Mouse (Mus musculus) hindbrain, embryonic 10.5 days (tissue): ENCODE measurements at regions not wholly inside any gene's neighbourhood (a gene's known extent, or its start where the extent isn't known, plus 50 kb on each side); places are given as distances from the start of the nearest gene placed in this dataset.

ENCODE experiments used
- DNase-seq: peaks from one replicate; pipeline ENCODE4 v3.0.0-alpha.2; 2017; ENCODE audit warnings: low spot score
- H3K27ac ChIP-seq: fragments of 300-500 bp; sonication (generic); 2 replicates; pipeline ENCODE4 v1.5.1; 2016; ENCODE audit warnings: mild to moderate bottlenecking, moderate library complexity
- H3K27me3 ChIP-seq: fragments of 300-500 bp; sonication (generic); 2 replicates; pipeline ENCODE4 v1.6.1; 2016; ENCODE audit warnings: mild to moderate bottlenecking; ENCODE audit not compliant: poor library complexity, insufficient read depth, severe bottlenecking
- H3K36me3 ChIP-seq: fragments of 300-500 bp; sonication (generic); 2 replicates; pipeline ENCODE4 v1.6.1; 2016; ENCODE audit warnings: mild to moderate bottlenecking, moderate library complexity
- H3K4me1 ChIP-seq: fragments of 300-500 bp; sonication (generic); replicated peaks from 2 replicates; pipeline ENCODE4 v1.6.1; 2016; ENCODE audit warnings: mild to moderate bottlenecking
- H3K4me3 ChIP-seq: fragments of 300-500 bp; sonication (generic); 2 replicates; pipeline ENCODE4 v1.5.1; 2016; ENCODE audit warnings: mild to moderate bottlenecking, moderate library complexity
- H3K9me3 ChIP-seq: fragments of 300-500 bp; sonication (generic); 2 replicates; pipeline ENCODE4 v1.6.1; 2016; ENCODE audit warnings: mild to moderate bottlenecking, moderate library complexity
- whole genome bisulfite sequencing: fragments of 180-500 bp; shearing (Covaris S2); methylation state at CpG from one replicate; pipeline ENCODE4 v1.1.7; 2016; 5-methylcytosine and 5-hydroxymethylcytosine counted together

DNA sequence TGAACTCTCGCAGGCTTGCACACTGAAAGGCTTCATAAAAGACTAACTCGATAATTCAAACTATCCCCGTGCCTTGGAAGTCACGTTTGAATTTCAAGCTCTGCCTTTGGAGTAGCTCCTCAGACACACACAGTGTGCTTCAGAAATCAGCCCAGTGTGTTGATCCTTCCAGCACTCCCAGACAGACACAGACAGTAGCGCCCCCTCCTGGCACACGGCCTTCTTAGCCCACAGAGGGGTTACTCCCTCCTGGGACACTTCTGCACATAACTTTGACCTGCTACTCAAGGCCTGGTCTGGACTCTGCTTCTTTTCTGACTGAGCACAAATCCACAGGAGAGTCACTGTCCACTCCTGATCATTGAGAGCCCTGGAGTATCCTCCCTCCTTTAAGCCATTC, 182.3 kb upstream of the Spdye4c start:
- Histone ChIP-seq H3K27me3 (no peaks in the 10 kb centered on the region), H3K36me3 (no peaks in the 10 kb centered on the region), H3K4me1 (peaks cover 12% of the 10 kb centered on the region), H3K27ac (no peak overlapping the region), H3K4me3 (no peak overlapping the region), H3K9me3 (no peaks in the 10 kb centered on the region)
- peak; percentile 53 for DNase-seq
- 36% methylated on average over 6 of the region's 6 CpGs for WGBS

DNA sequence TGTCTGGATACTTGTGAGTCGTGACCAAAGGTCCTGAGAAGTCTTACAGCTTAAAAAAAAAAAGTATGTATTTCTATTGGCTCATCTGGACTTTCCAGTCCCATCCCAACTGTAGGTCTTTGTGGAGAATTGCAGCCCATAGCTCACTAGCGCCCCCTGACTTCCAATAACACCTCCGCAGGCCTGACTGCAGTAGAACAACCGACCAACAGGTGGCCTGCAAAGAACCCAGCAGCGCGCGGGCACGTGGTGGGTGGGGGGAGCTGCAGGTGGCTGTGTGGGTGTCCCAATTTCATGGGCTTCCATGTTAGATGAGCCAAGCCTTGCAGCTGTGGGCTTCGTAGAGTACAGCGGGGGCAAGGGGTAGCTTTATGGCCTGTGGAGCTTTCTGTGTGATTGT, 178.7 kb upstream of the Spdye4c start:
- H3K27ac ChIP-seq = no peak overlapping the region
- WGBS = 15% methylated on average over 10 of the region's 10 CpGs
- H3K4me3 ChIP-seq = no peak overlapping the region
- no peaks in the 10 kb centered on the region for H3K9me3 ChIP-seq
- no peaks in the 10 kb centered on the region for H3K36me3 ChIP-seq
- peak; percentile 63 for DNase-seq
- H3K4me1 ChIP-seq = peaks cover 12% of the 10 kb centered on the region
- H3K27me3 ChIP-seq = no peaks in the 10 kb centered on the region

DNA sequence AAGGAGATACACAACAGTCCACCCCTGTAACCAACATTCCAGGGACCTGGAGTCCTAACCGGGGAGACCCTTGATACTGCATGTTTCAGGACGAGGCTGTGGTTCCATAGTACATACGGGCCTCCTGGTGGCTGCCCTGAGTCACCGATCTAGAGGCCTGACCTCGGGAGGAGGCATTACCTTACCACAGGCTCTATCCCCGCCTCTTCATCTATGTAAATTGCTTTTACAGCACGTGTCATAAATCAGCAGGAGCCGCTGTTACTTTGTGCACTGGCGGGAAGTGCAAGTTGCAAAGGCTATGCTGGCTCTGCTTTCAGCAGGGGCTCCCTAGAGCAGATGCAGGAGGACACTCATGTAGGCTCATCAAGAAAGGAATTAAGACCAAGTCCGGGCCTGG, 178.0 kb upstream of the Spdye4c start:
- no peak for DNase-seq
- Histone ChIP-seq H3K4me1 (peaks cover 14% of the 10 kb centered on the region), H3K4me3 (no peak overlapping the region), H3K27me3 (no peaks in the 10 kb centered on the region), H3K9me3 (no peaks in the 10 kb centered on the region), H3K27ac (no peak overlapping the region), H3K36me3 (no peaks in the 10 kb centered on the region)
- 45% methylated on average over 10 of the region's 10 CpGs for WGBS

DNA sequence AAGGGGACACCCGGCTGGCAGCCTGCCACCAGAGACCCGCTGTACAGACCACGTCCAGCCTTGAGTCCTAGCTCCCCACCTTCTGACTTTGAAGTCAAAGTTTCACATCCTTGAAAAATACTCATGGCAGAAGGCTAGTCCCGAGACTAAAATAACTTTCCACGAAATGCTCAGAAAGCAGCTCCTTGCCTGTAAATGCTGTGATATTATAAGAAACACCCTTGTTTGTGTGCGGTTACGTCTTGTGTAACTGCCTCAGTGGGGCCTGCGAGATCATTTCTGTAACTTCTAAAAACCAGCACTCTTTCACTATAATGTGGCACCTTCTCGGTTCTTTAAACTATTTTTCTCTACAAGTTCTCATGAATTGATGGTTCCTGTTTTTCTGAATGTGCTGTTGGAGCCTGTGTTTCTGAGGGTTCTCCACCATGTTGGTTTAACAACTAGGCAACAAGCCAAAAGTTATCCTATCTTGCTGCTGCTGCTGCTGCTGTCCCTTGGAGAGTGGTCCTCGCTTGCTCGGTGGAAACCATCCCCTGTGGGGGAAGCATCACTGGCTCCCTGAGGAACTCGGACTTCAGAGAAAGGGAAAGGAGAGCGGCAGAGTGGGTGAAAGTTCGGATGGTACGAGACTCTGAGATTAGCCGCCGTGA, 176.3 kb upstream of the Spdye4c start:
- 84% methylated on average over 17 of the region's 17 CpGs for WGBS

DNA sequence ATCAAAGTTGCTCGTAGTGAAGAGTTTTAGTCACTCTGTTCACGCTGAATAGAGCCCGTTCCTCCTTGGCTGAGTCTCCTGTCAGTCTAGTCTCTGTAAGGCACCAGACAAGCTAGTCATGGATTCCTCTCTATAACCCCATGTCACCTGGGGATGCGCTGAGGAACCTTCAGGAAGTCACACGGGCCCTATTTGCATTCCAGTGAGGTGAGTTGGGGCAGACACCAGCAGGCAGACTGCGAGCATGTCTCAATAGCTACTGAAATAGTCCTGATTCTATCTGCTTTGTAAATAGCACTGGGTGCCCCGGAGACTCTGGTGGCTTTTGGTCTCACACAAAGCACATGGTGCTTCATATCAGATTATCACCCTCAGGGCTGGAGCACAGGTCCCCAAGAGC, 174.6 kb upstream of the Spdye4c start:
- Histone ChIP-seq H3K4me1 (peaks cover 26% of the 10 kb centered on the region), H3K27me3 (no peaks in the 10 kb centered on the region), H3K9me3 (no peaks in the 10 kb centered on the region), H3K36me3 (no peaks in the 10 kb centered on the region), H3K27ac (no peak overlapping the region), H3K4me3 (no peak overlapping the region)
- 79% methylated on average over 7 of the region's 7 CpGs for WGBS
- no peak for DNase-seq

More for the DNA sequence above, 176.3 kb upstream of the Spdye4c start:
- H3K36me3 ChIP-seq = no peaks in the 10 kb centered on the region
- peaks cover 26% of the 10 kb centered on the region for H3K4me1 ChIP-seq
- no peak overlapping the region for H3K27ac ChIP-seq
- no peak for DNase-seq
- no peaks in the 10 kb centered on the region for H3K9me3 ChIP-seq
- H3K4me3 ChIP-seq = no peak overlapping the region
- H3K27me3 ChIP-seq = no peaks in the 10 kb centered on the region

DNA sequence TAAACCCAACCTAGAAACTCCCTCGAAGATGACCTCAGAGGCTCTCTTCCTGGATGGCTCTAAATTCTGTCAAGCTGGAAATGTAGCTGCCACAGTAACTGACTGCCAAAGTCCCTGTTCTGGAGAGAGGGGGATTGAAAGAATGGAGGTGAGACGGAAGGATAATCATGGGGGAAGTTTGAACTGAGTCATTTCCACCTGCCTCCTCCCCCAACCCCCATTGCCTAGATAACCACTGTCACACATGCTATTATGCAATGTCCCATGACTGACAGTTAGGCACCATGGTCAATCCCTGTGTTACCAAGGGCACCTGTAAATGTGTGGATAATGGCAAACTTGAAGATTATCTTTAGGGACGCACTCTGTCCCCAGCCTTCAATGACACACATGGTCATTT, 172.0 kb upstream of the Spdye4c start:
- Histone ChIP-seq H3K4me3 (no peak overlapping the region), H3K9me3 (no peaks in the 10 kb centered on the region), H3K36me3 (no peaks in the 10 kb centered on the region), H3K27ac (no peak overlapping the region), H3K27me3 (no peaks in the 10 kb centered on the region), H3K4me1 (peaks cover 17% of the 10 kb centered on the region)
- no peak for DNase-seq
- WGBS = 80% methylated on average over 3 of the region's 3 CpGs

DNA sequence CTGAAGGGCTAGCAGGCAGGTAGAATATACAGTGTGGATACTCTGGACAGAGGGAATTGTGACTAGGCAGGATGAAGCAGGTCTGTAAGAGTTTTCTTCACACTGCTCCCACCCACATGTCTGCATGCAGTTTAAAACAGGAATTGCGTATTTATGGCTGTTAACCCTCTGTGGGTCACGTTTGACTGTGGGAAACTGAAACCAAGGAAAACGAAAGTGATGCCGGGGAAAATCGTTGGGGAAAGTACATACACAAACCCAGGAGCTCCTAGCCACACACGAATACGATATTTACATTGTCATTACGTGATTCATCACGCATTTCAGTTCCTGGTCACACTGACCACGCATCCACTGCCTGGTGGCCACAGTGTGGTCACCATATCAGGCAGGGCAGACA, 170.6 kb upstream of the Spdye4c start:
- Histone ChIP-seq H3K27ac (no peak overlapping the region), H3K36me3 (no peaks in the 10 kb centered on the region), H3K4me1 (peaks cover 17% of the 10 kb centered on the region), H3K9me3 (no peaks in the 10 kb centered on the region), H3K27me3 (no peaks in the 10 kb centered on the region), H3K4me3 (no peak overlapping the region)
- WGBS = 86% methylated on average over 10 of the region's 10 CpGs
- DNase-seq = no peak

DNA sequence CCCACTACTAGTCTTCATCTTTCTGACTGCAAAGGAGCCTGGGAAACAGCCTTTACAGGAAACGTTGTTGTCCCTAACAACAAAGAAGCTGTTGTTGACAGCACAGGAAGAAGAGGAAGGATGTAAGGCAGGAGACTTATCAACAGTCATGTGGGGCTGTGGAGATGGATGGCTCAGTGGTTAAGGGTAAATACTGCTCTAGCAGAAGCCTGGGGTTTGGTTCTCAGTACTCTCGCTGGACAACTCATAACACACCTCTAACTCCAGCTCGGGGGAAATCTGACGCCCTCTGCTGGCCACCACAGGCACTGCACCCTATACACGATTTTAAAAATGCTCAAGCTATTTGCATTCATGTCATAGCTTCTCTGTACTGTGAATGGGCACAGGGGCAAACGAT, 168.3 kb upstream of the Spdye4c start:
- DNase-seq = no peak
- H3K9me3 ChIP-seq = no peaks in the 10 kb centered on the region
- no peak overlapping the region for H3K27ac ChIP-seq
- WGBS = 50% methylated on average over 6 of the region's 6 CpGs
- no peaks in the 10 kb centered on the region for H3K27me3 ChIP-seq
- peaks cover 19% of the 10 kb centered on the region for H3K4me1 ChIP-seq
- H3K36me3 ChIP-seq = no peaks in the 10 kb centered on the region
- no peak overlapping the region for H3K4me3 ChIP-seq

DNA sequence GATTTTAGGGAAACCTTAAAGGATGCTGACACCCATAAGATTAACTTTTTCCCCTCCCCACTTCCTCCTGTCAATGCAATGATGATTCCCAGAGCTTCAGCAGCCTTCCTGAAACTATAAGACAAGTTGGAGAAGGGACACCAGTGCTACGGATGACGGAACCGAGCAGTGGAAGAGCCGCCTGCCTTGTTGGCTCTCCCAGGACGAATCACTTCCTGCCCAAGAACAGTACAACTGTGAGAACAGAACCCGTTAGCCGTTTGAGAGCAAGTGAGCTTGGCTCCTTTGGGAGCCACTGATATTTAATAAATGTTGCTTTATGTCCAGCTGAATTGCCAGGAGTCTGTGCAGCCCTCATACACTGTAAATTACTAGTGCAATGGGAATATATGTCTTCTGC, 166.8 kb upstream of the Spdye4c start:
- Histone ChIP-seq H3K9me3 (no peaks in the 10 kb centered on the region), H3K27me3 (no peaks in the 10 kb centered on the region), H3K4me1 (peaks cover 20% of the 10 kb centered on the region), H3K36me3 (no peaks in the 10 kb centered on the region), H3K4me3 (no peak overlapping the region), H3K27ac (no peak overlapping the region)
- DNase-seq = no peak
- 85% methylated on average over 7 of the region's 7 CpGs for WGBS

DNA sequence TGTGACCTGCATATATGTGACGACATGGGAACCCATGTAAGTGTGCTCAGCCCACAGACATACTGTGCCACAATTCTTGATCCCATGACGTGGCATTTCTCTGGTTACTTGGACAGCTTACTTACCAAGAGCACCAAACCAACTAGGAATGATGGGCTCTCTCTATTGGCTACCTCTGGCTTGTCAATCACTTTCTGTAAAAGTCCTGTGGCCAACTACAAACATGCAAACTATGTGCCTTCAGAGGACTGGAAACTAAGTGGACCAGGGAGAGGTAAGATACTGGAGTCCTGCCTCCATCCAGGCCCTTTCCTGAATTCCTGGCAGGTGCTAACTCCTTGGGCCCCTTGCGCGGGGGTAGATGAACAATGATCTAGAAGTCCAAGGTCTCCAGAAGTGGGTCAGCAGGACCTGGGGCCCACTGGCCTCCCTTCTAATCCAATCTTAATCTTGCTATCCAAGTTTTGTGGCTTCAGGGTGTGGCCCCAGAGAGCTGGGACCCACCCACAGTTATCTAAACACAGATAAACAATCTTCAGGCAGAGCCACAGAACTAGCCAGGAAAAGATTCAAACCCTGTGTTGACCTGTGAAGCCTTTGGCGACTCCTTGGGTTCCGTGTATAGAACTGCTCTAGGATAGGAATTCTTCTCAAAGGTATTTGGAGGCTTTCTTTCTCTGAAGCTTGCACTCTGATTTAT, 163.7 kb upstream of the Spdye4c start:
- Histone ChIP-seq H3K4me3 (no peak overlapping the region), H3K9me3 (no peaks in the 10 kb centered on the region), H3K36me3 (no peaks in the 10 kb centered on the region), H3K4me1 (peaks cover 41% of the 10 kb centered on the region), H3K27ac (peak overlapping the region; percentile 41; the same call in 1 of the 2 replicates), H3K27me3 (no peaks in the 10 kb centered on the region)
- WGBS = 89% methylated on average over 6 of the region's 6 CpGs
- no peak for DNase-seq

DNA sequence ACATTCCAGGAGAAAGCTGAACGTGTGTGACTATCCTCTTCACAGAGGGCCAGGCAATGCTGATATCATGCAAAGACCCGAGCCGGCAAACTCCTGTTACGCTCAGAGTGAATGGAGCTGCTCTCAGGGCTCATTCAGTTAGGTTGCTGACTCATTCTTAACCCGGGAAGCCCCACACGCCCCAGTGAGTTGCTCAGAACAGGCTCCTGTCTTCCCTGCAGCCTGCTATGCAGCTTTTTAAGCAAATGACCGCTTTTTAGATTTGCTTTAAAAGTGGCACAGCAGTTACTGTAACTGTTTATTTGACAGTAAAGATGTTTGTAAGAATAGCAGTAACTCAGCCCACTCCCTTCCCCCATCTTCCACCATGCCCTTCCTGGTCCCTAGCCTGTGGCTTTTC, 162.9 kb upstream of the Spdye4c start:
- H3K27ac ChIP-seq = peak overlapping the region; percentile 41; the same call in 1 of the 2 replicates
- no peaks in the 10 kb centered on the region for H3K36me3 ChIP-seq
- no peaks in the 10 kb centered on the region for H3K27me3 ChIP-seq
- peaks cover 45% of the 10 kb centered on the region for H3K4me1 ChIP-seq
- 16% methylated on average over 7 of the region's 7 CpGs for WGBS
- no peaks in the 10 kb centered on the region for H3K9me3 ChIP-seq
- DNase-seq = no peak
- H3K4me3 ChIP-seq = 0 out of 2 replicates have a peak overlapping the region, but pooled peaks have one; percentile 11

DNA sequence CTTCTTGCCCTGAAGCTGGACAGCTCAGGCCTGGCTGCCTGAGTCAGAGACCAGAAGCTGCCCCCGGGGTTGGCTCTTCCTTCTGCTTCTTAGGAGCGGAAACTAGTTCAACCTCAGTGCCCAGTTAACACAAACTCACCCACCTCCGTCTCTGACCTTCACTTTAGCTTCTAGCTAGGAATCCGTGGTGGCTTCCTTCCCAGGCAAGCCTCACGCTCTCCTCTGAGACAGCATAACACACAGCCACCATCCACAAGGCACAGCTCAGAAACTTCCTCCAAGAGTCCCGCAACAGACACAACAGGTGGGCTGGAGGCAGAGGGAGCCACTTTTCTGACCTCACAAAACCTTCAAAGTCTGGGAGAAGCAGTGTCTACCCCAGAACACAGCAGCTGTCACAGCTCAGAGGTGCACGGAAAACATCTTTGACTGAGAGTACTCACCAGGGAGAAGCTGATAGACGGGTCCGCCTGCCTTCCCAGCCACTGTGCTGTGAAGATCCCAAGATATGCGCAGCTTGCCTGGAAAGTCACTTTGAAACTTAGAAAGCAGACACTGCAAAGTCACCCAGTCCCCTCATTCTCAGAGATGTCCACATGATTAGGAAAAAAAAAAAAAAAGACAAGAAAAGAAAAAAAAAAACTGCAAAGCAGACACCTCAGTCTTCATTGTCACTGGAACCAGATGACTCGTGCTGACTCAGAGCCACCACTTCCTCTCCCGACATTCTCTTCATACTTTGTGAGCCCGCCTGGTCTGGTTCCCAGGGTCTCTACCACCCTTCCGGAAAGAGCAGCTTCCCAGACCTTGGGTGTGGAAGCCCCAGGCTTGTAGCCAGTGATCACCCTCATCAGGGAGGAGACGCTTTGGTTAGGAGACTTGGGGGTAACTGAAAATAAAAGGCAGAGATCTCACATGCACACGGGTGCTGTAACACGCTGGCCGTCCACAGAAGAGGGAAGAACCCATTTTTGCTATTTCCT, 162.1 kb upstream of the Spdye4c start:
- Histone ChIP-seq H3K4me3 (0 out of 2 replicates have a peak overlapping the region, but pooled peaks have one; percentile 11), H3K9me3 (no peaks in the 10 kb centered on the region), H3K4me1 (peaks cover 53% of the 10 kb centered on the region), H3K27ac (peak overlapping the region; percentile 41), H3K27me3 (no peaks in the 10 kb centered on the region), H3K36me3 (no peaks in the 10 kb centered on the region)
- WGBS = 57% methylated on average over 18 of the region's 18 CpGs
- no peak for DNase-seq

DNA sequence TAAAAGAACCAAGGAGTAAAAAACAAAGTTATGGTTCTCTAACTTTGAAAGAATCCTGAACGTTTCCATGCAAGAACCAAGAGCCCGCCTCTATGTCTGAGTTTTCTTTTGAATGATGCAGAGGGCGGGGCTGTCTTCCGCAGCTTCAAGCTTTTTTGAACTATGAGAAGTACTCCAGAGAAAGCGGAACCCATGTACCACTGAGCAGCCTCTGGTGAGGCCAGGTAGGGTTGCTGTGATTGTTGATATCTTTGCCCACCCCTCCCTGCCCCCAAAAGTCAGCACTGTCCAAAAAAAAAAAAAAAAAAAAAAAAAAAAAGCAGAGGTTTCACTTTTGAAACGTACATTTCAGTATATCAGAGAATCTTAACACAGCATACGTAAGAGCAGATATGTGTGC, 161.2 kb upstream of the Spdye4c start:
- Histone ChIP-seq H3K36me3 (no peaks in the 10 kb centered on the region), H3K27me3 (no peaks in the 10 kb centered on the region), H3K9me3 (no peaks in the 10 kb centered on the region), H3K4me1 (peaks cover 61% of the 10 kb centered on the region), H3K4me3 (no peak overlapping the region), H3K27ac (no peak overlapping the region)
- 65% methylated on average over 7 of the region's 7 CpGs for WGBS
- no peak for DNase-seq
